Comparison of ENCODE assay signal across 27 mouse cellular contexts in the genomic region with DNA sequence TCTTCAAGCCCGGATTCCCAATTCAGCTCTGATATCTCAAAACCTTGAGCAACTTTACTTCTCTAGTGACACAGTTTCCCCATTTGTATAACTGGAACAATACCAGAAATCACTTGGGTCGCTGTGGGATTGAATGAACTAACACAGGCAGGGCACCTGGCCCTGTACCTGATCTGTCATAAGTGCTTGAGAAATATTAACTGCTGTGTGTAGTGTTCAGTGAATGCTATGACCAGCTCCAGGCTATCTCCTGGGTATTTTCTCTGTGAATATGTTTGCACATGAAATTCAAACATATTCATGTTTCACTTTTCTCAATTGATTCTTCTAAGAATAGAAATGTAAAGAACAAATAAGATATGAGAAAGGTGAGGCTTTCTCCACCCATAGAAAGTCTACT. TPM values are rescaled to one million over a fixed set of nuclear protein-coding genes. Genes with fewer than 3 reads are reported as not detected.
DNase-seq lines count a peak whose midpoint lies in the region; ATAC-seq and TF ChIP-seq lines count a peak whose summit lies in the region.
"Had no signal": no experiment of that assay in that cellular context is flagged by ENCODE, and none has a peak within 500 bp of the region (broad histone marks: within the 10 kb centered on the region; RNA-seq: fewer than 3 reads in every experiment).

No protein-coding gene starts in this region.

- H3K4me1 ChIP-seq in stomach, embryonic 14.5 days (ENCODE audit: control insufficient read depth, insufficient read depth, low read length) = no peaks in the 10 kb centered on the region
- H3K4me1 ChIP-seq in stomach, postnatal 0 days (replicated peaks; ENCODE audit: control insufficient read depth, insufficient read depth) = 0 out of 2 replicates have a peak, but pooled peaks cover 2% of the 10 kb centered on the region
- no peaks in the 10 kb centered on the region for H3K4me1 ChIP-seq in stomach, embryonic 15.5 days
- H3K4me1 ChIP-seq in stomach, embryonic 16.5 days (ENCODE audit: control insufficient read depth, insufficient read depth, low read length) = no peaks in the 10 kb centered on the region
- H3K4me1 ChIP-seq in midbrain, postnatal 0 days (ENCODE audit: insufficient read depth, low read length) = no peaks in the 10 kb centered on the region

- no peak overlapping the region for H3K4me3 ChIP-seq in stomach, embryonic 14.5 days (ENCODE audit: low read depth, low read length)
- H3K4me3 ChIP-seq in stomach, postnatal 0 days (ENCODE audit: low read depth, low read length) = no peak overlapping the region
- no peak overlapping the region for H3K4me3 ChIP-seq in stomach, embryonic 15.5 days (replicated peaks)
- no peak overlapping the region for H3K4me3 ChIP-seq in stomach, embryonic 16.5 days (replicated peaks; ENCODE audit: low read length)
- no peak overlapping the region for H3K4me3 ChIP-seq in midbrain, postnatal 0 days (ENCODE audit: low read depth, low read length)

- no peak overlapping the region for H3K4me2 ChIP-seq in stomach, embryonic 14.5 days (replicated peaks; ENCODE audit: low read depth, low read length)
- H3K4me2 ChIP-seq in stomach, postnatal 0 days (replicated peaks; ENCODE audit: low read depth) = no peak overlapping the region
- no peak overlapping the region for H3K4me2 ChIP-seq in stomach, embryonic 15.5 days
- H3K4me2 ChIP-seq in stomach, embryonic 16.5 days (ENCODE audit: low read depth, low read length) = no peak overlapping the region
- H3K4me2 ChIP-seq in midbrain, postnatal 0 days (ENCODE audit: low read depth, low read length, poor library complexity, severe bottlenecking) = no peak overlapping the region

- TF ChIP-seq CTCF in stomach, postnatal 0 days (IDR thresholded peaks at IDR 0.05; ENCODE audit: low read depth) = no peak
- no peak for TF ChIP-seq CTCF in midbrain, postnatal 0 days (IDR thresholded peaks at IDR 0.05)

- no peak overlapping the region for H3K27ac ChIP-seq in stomach, embryonic 14.5 days (ENCODE audit: low read length)
- no peak overlapping the region for H3K27ac ChIP-seq in stomach, postnatal 0 days (replicated peaks)
- no peak overlapping the region for H3K27ac ChIP-seq in stomach, embryonic 15.5 days
- H3K27ac ChIP-seq in stomach, embryonic 16.5 days (ENCODE audit: low read length) = no peak overlapping the region
- H3K27ac ChIP-seq in midbrain, postnatal 0 days (ENCODE audit: low read depth, low read length) = no peak overlapping the region

- no peak for TF ChIP-seq EP300 in stomach, postnatal 0 days (optimal IDR thresholded peaks at IDR 0.05)

- no peaks in the 10 kb centered on the region for H3K9me3 ChIP-seq in stomach, embryonic 14.5 days (ENCODE audit: control insufficient read depth, low read depth, low read length)
- H3K9me3 ChIP-seq in stomach, postnatal 0 days (ENCODE audit: control insufficient read depth, low read length) = no peaks in the 10 kb centered on the region
- no peaks in the 10 kb centered on the region for H3K9me3 ChIP-seq in stomach, embryonic 15.5 days
- no peaks in the 10 kb centered on the region for H3K9me3 ChIP-seq in stomach, embryonic 16.5 days (replicated peaks; ENCODE audit: control insufficient read depth, low read length)
- H3K9me3 ChIP-seq in midbrain, postnatal 0 days (ENCODE audit: low read length) = no peaks in the 10 kb centered on the region
- H3K9me3 ChIP-seq: G1E had no signal

- no peak for DNase-seq in stomach, postnatal 0 days (ENCODE audit: low spot score)
- no peak for DNase-seq in cerebellum, adult 18-20 months
- DNase-seq in midbrain, postnatal 0 days (ENCODE audit: low spot score) = no peak
- DNase-seq: adrenal gland, adult 2 months; adrenal gland, adult 8-10 months; adrenal gland, postnatal 10 days; adrenal gland, postnatal 14 days; adrenal gland, postnatal 25 days; adrenal gland, postnatal 36 days; B cell, adult 2 months; cerebellum, adult 11 months; cerebellum, adult 11-12 months; cerebellum, adult 2 months had no signal

- ATAC-seq in stomach, embryonic 14.5 days (ENCODE audit: insufficient number of reproducible peaks, insufficient read depth, low FRiP score, low read depth) = peak; percentile 72; the same call in 1 of the 2 replicates
- ATAC-seq in stomach, postnatal 0 days (ENCODE audit: low FRiP score, low TSS enrichment) = no peak
- peak; percentile 73 for ATAC-seq in stomach, embryonic 15.5 days (ENCODE audit: insufficient read depth, low FRiP score, low read depth)
- ATAC-seq in stomach, embryonic 16.5 days (ENCODE audit: insufficient read depth, low FRiP score) = peak; percentile 68; the same call in 1 of the 2 replicates
- no peak for ATAC-seq in midbrain, postnatal 0 days (ENCODE audit: low FRiP score)
- ATAC-seq: activated CD4-positive, CD25-positive, alpha-beta regulatory T cell, adult 4 months; CD4-positive, CD25-positive, alpha-beta regulatory T cell, adult 4 months; Patski had no signal

- no peaks in the 10 kb centered on the region for H3K27me3 ChIP-seq in stomach, embryonic 14.5 days (ENCODE audit: control insufficient read depth, insufficient read depth, low read length)
- H3K27me3 ChIP-seq in stomach, postnatal 0 days (ENCODE audit: control insufficient read depth, insufficient read depth, low read length) = no peaks in the 10 kb centered on the region
- no peaks in the 10 kb centered on the region for H3K27me3 ChIP-seq in stomach, embryonic 15.5 days (replicated peaks)
- no peaks in the 10 kb centered on the region for H3K27me3 ChIP-seq in stomach, embryonic 16.5 days (ENCODE audit: control insufficient read depth, insufficient read depth, low read length)
- H3K27me3 ChIP-seq in midbrain, postnatal 0 days (ENCODE audit: insufficient read depth, low read length) = no peaks in the 10 kb centered on the region
- H3K27me3 ChIP-seq: Patski had no signal

- H3K9ac ChIP-seq in stomach, embryonic 14.5 days (replicated peaks; ENCODE audit: low read depth, low read length) = no peak overlapping the region
- H3K9ac ChIP-seq in stomach, postnatal 0 days (ENCODE audit: low read length) = no peak overlapping the region
- no peak overlapping the region for H3K9ac ChIP-seq in stomach, embryonic 15.5 days
- H3K9ac ChIP-seq in stomach, embryonic 16.5 days (ENCODE audit: low read length) = no peak overlapping the region
- no peak overlapping the region for H3K9ac ChIP-seq in midbrain, postnatal 0 days (replicated peaks; ENCODE audit: low read length, poor library complexity, severe bottlenecking)

- WGBS in stomach, embryonic 14.5 days = 72% methylated on average over 2 of the region's 2 CpGs
- 50% methylated on average over 2 of the region's 2 CpGs for WGBS in stomach, postnatal 0 days
- 65% methylated on average over 2 of the region's 2 CpGs for WGBS in stomach, embryonic 15.5 days
- WGBS in stomach, embryonic 16.5 days = 60% methylated on average over 2 of the region's 2 CpGs
- WGBS in midbrain, postnatal 0 days = 77% methylated on average over 2 of the region's 2 CpGs

- H3K36me3 ChIP-seq in stomach, embryonic 14.5 days (ENCODE audit: control insufficient read depth, insufficient read depth, low read length) = no peaks in the 10 kb centered on the region
- H3K36me3 ChIP-seq in stomach, postnatal 0 days (ENCODE audit: control insufficient read depth, insufficient read depth, low read length) = no peaks in the 10 kb centered on the region
- H3K36me3 ChIP-seq in stomach, embryonic 15.5 days = no peaks in the 10 kb centered on the region
- no peaks in the 10 kb centered on the region for H3K36me3 ChIP-seq in stomach, embryonic 16.5 days (ENCODE audit: control insufficient read depth, insufficient read depth, low read length)
- no peaks in the 10 kb centered on the region for H3K36me3 ChIP-seq in midbrain, postnatal 0 days (ENCODE audit: insufficient read depth, low read length)
- H3K36me3 ChIP-seq: G1E had no signal

RNA-seq across cellular contexts. Expression of gene Kcna10, which starts 2.0 kb away (rescaled TPM):
- not detected in 2 replicates for polyA plus RNA-seq in stomach, embryonic 14.5 days (2014; fragmentation: Nextera tagmentation; extraction: Ambion mirVana)
- polyA plus RNA-seq in stomach, postnatal 0 days (2015; fragmentation: Nextera tagmentation; extraction: Ambion mirVana) = not detected in 2 replicates
- not detected in 2 replicates for polyA plus RNA-seq in stomach, embryonic 15.5 days (2015; fragmentation: Nextera tagmentation; extraction: Ambion mirVana)
- not detected in 2 replicates for polyA plus RNA-seq in stomach, embryonic 16.5 days (2015; fragmentation: Nextera tagmentation; extraction: Ambion mirVana)
- total RNA-seq in midbrain, postnatal 0 days (2014; rRNA removed) = not detected in 2 replicates
- polyA plus RNA-seq in midbrain, postnatal 0 days (2015; fragmentation: Nextera tagmentation; extraction: Ambion mirVana) = not detected in 2 replicates
- total RNA-seq: adrenal gland, adult 18-20 months; adrenal gland, adult 2 months; adrenal gland, adult 8-10 months; adrenal gland, postnatal 10 days; adrenal gland, postnatal 14 days; adrenal gland, postnatal 25 days; adrenal gland, postnatal 36 days; adrenal gland, postnatal 4 days; CH12.LX; ES-E14; MEL had no signal
- polyA plus RNA-seq: activated CD4-positive, CD25-positive, alpha-beta regulatory T cell, adult 4 months; adrenal gland, adult 2 months; brain, embryonic 14.5 days; C2C12; CD4-positive, CD25-positive, alpha-beta regulatory T cell, adult 4 months; G1E; Patski had no signal

RNA-seq across cellular contexts. Expression of gene Cym, which starts 40.7 kb away (rescaled TPM):
- polyA plus RNA-seq in stomach, embryonic 14.5 days (2014; fragmentation: Nextera tagmentation; extraction: Ambion mirVana) = 2,615 and 2,827 TPM in 2 replicates
- polyA plus RNA-seq in stomach, postnatal 0 days (2015; fragmentation: Nextera tagmentation; extraction: Ambion mirVana) = 69,611 and 75,506 TPM in 2 replicates
- 3,013 and 3,281 TPM in 2 replicates for polyA plus RNA-seq in stomach, embryonic 15.5 days (2015; fragmentation: Nextera tagmentation; extraction: Ambion mirVana)
- polyA plus RNA-seq in stomach, embryonic 16.5 days (2015; fragmentation: Nextera tagmentation; extraction: Ambion mirVana) = 7,568 and 11,997 TPM in 2 replicates
- 0.19 TPM in 1 of 2 replicates, not detected in the other for total RNA-seq in midbrain, postnatal 0 days (2014; rRNA removed)
- 0.16 TPM in 1 of 2 replicates, not detected in the other for polyA plus RNA-seq in midbrain, postnatal 0 days (2015; fragmentation: Nextera tagmentation; extraction: Ambion mirVana)
- total RNA-seq: adrenal gland, postnatal 14 days; CH12.LX; ES-E14; G1E had no signal
- polyA plus RNA-seq: C2C12; cerebellum, adult 2 months; G1E; Patski had no signal

RNA-seq across cellular contexts. Expression of gene A630076J17Rik, which starts 49.6 kb away (rescaled TPM):
- polyA plus RNA-seq in stomach, embryonic 14.5 days (2014; fragmentation: Nextera tagmentation; extraction: Ambion mirVana) = 1.2 and 1.3 TPM in 2 replicates
- polyA plus RNA-seq in stomach, postnatal 0 days (2015; fragmentation: Nextera tagmentation; extraction: Ambion mirVana) = 28.1 and 32.7 TPM in 2 replicates
- polyA plus RNA-seq in stomach, embryonic 15.5 days (2015; fragmentation: Nextera tagmentation; extraction: Ambion mirVana) = 0.64 and 2.1 TPM in 2 replicates
- 1.5 and 3.3 TPM in 2 replicates for polyA plus RNA-seq in stomach, embryonic 16.5 days (2015; fragmentation: Nextera tagmentation; extraction: Ambion mirVana)
- total RNA-seq in midbrain, postnatal 0 days (2014; rRNA removed) = not detected in 2 replicates
- polyA plus RNA-seq in midbrain, postnatal 0 days (2015; fragmentation: Nextera tagmentation; extraction: Ambion mirVana) = 0.20 TPM in 1 of 2 replicates, not detected in the other
- total RNA-seq: adrenal gland, adult 18-20 months; adrenal gland, adult 2 months; adrenal gland, adult 8-10 months; adrenal gland, postnatal 14 days; adrenal gland, postnatal 25 days; adrenal gland, postnatal 36 days; adrenal gland, postnatal 4 days; CH12.LX; ES-E14; G1E; MEL had no signal
- polyA plus RNA-seq: activated CD4-positive, CD25-positive, alpha-beta regulatory T cell, adult 4 months; adrenal gland, adult 2 months; brain, embryonic 14.5 days; CD4-positive, CD25-positive, alpha-beta regulatory T cell, adult 4 months; cerebellum, adult 2 months; G1E; Patski had no signal

RNA-seq across cellular contexts. Expression of gene Prok1, which starts 58.6 kb away (rescaled TPM):
- not detected in 2 replicates for polyA plus RNA-seq in stomach, embryonic 14.5 days (2014; fragmentation: Nextera tagmentation; extraction: Ambion mirVana)
- polyA plus RNA-seq in stomach, postnatal 0 days (2015; fragmentation: Nextera tagmentation; extraction: Ambion mirVana) = 10.5 and 11.3 TPM in 2 replicates
- polyA plus RNA-seq in stomach, embryonic 15.5 days (2015; fragmentation: Nextera tagmentation; extraction: Ambion mirVana) = 0.13 and 0.14 TPM in 2 replicates
- 0.15 and 0.20 TPM in 2 replicates for polyA plus RNA-seq in stomach, embryonic 16.5 days (2015; fragmentation: Nextera tagmentation; extraction: Ambion mirVana)
- 0.14 and 0.33 TPM in 2 replicates for total RNA-seq in midbrain, postnatal 0 days (2014; rRNA removed)
- 0.09 and 0.16 TPM in 2 replicates for polyA plus RNA-seq in midbrain, postnatal 0 days (2015; fragmentation: Nextera tagmentation; extraction: Ambion mirVana)
- total RNA-seq: CH12.LX, ES-E14, MEL had no signal
- polyA plus RNA-seq: adrenal gland, adult 2 months; C2C12; CD4-positive, CD25-positive, alpha-beta regulatory T cell, adult 4 months; Patski had no signal

Comparison
In these comparisons a context has a peak if more than half of its experiments do, and no peak if none do; other contexts are left out.
1. ATAC-seq: peak in stomach, embryonic 14.5 days (single experiment), stomach, embryonic 15.5 days (single experiment) and stomach, embryonic 16.5 days (single experiment); none in stomach, postnatal 0 days (single experiment) and midbrain, postnatal 0 days (single experiment).
2. RNA of gene Cym, which starts 40.7 kb away (polyA plus RNA-seq): 69,611 to 75,506 TPM in stomach, postnatal 0 days, 7,568 to 11,997 TPM in stomach, embryonic 16.5 days, 3,013 to 3,281 TPM in stomach, embryonic 15.5 days and 2,615 to 2,827 TPM in stomach, embryonic 14.5 days; 0.16 TPM in midbrain, postnatal 0 days; every median in the first group is over 1,000 times any median in the second.